Mouse (Mus musculus) thymus, postnatal 10 days (tissue): ENCODE results near the gene Pcyt2.
A peak's percentile ranks its signal among the peaks of the same experiment; 100 is the strongest.

ENCODE experiments used
- DNase-seq, 2 experiments: peaks; one replicate each; pipeline ENCODE4 v3.0.0; 2021; ENCODE audit warnings: low spot score in 2 of 2

Gene Pcyt2

DNA sequence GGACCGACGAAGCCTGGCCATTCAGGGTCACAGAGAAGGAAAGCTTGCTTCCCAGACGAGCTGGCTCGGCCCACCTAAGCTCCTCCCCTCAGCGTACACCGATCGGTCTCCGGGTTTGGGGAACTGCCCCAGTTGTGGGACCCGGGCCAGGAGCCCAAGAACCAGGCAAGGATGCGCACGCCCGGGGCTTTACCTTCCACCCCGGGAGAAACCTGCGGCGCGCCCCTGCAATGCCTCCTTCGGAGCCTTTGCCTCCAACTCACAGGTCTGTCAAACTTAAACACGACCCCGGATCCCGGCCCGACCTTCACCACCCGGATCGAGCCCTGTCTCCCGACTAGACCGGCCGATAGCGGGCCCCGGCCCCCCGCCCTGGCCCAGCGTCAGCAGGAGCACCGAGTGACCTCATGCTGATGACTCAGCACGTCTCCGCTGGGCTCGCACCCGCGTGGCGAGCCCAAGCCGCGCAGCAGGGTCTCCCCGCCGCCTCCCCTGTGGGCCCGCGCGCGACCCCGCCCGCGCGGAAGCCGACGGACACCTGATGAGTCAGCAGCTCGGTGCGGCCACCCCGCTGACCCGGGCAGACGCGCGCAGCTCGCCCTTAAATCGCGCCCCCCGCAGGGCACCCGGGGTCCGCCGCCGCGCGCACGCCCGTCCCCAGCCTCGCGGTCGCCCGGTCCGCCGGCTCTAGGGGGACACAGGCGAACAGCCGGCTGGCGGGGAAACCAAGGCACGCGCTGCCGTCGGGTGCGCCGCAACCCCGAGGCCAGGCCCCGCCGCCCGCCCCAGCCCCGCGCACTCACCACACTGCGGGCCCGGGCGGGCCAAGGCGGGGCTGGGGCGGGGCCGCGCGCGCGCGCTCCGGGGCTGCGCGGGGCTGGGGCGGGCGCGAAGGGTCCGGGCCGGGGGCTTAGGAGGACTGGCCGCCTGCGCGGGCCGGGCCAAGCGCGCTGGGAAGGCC, 15.1 kb upstream of the Pcyt2 start:
- DNase-seq: peak; percentile 39 to 52

DNA sequence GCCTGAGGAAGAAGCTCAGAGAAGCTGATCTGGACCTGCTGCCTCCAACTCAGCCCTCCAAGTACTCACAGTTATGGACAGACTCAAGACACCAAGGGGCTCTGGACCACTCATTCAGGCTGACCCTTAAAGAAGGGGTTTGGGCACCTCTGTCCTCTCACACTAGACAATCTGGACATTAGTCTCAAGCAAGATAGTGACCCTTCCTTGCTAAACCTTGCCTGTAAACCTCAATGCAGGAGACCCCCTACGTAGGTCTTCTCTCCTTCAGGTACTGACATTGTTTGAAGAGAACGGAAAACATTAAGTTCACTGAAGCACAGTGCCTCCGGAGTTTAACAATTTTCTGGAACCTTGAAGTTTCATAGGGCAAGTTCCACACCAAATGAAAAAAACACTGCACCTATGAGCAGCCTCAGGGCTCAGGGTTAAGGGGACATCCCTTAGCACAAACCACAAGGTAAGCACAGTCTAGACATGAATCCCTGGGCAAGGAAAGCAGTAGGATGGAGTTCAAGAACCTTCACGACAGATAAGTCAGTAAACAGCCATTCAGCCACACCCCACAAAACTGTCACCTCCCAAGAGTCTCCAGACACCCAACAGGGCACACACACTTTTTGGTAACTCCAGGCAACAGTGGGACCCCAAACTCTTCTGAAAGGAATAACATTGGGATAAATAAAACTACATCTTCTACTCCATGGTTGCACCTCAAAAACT, 14.2 kb upstream of the Pcyt2 start:
- DNase-seq: no peak

DNA sequence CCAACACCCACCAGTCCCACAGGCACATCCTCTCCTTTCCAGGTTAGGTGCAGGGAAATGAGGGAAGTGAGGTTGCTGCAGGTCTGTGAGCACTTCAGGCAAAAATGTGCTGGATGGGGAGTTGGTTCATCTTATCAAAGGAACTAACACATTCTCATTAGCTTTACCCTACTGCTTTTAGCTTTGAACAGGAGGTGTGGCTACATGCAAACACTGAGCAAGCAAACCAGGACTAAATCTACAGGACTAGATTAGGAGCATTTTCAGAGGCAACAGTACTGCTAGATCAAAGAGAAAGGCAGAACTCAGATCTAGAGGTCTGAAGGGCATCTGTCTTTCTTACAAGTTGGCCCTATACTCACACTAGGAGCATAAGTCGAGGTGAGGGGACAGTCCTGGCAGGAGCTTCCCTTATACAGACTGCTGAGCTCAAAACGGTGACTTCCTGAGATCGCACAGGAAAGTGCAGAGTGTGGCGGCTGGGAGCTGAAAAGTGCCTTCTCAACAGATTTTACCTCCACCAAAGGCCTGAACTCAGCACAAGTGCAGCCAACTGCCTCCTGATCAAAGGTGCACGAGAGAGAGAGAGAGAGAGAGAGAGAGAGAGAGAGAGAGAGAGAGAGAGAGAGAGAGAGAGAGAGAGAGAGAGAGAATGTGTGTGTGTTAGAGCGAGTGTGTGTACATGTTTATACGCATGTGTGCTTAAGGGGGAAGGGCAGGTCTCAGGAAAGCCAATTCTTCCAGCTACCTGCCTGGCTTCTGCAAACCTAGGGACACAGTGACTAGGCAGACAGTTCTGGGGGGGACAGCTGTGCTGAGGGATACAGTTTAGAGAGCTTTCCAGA, 13.4 kb upstream of the Pcyt2 start:
- no peak for DNase-seq

DNA sequence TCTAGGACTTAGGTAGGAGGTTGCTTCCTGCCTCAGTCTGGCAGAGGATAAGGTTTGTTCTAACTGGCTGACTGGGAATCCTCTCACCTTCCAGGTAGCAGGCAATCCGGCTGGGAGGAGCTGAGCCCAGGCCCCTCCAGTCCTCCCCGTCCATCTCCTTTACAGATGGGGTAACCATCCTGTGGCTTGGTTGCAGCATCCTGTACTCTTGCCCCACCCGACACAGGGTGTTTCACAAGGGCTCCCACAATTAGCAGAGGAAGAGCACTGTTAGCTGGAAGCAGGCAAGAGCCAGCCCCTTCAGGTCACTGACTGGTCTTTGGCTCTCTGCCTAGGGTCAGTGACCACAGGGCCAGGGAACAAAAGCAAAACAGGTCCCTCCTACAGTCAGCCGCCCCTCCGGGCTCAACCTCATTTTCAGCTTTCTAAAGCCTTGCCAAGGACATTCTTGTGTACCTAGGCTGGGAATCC, 12.7 kb upstream of the Pcyt2 start:
- DNase-seq: no peak

DNA sequence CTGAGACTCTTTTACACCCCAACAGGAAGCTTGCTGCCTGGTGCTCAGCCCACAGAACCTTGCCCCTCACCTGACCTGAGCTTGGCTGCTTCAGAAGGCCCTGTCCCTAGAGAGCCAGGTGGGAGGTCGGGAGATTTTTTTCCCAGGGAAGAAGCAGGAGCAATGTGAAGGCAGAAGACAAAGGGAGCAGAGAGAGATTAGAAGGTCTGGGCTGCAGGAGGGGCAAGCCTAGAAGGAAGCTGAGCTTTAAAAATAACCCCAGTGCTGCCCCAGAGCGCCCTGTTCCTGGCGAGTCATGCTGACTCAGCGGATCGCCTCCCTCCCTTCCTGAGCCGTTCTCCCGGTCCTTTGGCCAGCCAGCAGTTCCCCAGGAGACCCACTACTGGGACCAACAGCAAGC, 12.2 kb upstream of the Pcyt2 start:
- no peak for DNase-seq

DNA sequence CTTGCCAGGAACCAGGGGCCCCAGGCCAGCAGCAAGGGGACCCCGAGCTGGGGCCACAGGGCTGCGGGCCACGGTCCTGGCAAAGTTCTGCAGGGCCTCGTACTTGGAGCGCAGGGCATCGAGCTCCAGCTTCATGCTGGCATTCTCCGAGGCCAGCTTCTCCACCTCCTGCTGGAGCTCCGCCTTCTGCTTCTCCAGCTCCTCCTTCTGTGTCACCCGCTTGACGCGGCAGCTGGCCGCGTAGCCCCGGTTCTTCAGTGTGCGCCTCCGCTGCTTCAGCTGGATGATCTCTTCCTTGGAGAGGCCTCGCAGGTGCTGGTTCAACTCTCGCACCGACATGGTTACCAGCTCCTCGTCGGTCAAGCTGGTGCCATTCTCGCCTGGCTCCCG, 11.6 kb upstream of the Pcyt2 start:
- DNase-seq: peak; percentile 69 to 73

DNA sequence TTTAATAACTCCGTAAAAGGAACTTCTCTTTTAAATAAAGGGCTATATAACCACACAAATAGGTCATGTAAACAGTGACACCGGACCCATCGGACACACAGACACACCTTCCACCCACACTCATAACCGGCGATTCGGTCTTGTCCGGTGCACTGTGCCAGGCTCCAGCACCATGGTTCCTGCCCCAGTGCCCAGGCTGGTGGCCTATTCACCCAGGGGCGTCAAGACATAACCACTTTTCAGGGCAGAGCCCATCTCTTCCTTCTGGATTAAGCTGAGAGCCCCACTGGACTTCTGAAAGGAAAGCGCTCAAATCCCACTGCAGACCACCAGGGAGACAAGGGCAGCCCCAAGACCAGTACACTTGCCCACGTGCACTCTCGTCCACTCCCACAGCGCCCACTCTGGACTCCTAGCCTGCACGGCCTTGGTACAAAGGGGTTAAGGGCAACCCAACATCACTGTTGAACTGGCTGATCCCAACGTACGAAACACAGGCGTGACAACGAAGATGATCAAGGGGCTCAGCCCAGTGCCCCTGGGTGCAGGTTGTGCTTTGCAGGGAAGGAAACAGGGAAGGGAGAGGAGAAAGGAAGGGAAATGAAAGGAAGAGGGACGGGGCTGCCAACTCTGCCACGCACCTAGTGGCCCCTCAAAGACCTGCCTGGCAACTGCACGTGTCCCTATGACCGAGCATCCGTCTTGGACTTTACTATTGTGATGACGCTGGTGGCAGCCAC, 11.0 kb upstream of the Pcyt2 start:
- DNase-seq: no peak

DNA sequence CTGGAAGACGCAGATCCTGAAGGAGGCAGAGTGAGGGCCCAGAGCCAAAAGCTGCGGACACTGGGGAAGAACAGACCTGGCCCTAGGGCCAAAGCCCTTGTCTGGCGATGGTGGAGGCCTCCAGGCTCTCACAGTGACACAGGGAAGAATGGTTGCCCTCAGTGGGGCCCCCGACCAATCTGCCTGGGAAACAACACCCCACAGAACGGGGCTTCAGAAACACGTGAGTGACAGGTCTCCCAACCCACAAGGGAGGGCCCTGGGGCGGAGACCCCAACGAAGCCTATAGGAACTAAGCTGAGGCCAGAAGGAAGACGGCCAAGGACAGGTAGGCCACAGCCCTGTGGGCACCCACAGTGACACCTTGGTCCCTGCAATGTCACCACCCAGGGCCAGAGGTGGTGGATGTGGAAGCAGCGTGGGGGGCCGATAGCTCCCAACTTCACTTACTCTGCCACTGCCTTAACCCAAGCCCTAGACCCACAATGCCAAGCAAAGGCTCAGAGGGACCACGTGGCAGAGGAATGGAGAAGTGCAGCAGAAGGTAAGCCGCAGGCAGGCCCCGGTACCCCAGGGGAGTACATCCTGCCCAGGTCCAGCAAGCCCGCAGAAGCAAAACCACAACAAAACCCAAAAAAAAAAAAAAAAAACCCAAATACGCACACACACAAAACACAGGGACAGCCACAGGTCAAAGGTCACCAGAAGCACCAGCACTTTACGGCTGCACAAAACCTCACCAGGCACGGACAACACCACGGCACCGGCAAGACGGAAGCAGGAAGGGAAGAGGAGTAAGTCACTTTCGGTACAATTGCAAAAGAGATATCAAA, 9.9 kb upstream of the Pcyt2 start:
- DNase-seq: peak; percentile 62 to 66

DNA sequence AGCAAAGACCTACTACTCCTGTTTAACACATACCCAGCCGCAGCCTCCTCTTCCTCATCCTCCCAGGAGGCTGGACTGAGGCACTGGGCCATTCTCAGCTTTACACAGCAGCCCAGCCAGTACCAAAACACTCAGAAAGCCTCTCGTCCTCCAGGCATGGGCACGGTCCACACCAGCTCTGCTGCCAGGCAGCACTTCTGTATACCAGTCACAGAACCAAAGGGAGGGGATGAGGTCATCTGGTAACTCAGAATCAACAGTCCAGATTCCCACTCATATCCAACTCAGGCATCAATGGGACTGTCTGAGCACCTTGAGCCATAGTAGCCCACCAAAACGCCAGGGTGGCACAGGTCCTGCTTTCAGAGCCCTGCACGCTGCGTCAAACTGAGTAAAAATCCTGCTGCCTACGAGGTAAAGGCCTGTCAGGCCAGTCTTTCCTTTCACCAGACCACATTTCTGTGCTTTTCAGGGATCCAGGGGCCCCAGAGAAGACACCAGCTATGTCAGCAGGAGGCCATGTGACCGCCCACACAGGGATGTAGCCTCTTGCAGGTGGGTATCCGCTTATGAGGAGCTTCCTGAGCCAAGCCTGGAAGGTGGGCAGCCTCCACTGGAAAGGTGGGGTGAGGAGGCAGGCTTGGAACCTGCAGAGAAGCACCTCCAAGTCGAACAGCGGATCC, 9.2 kb upstream of the Pcyt2 start:
- DNase-seq: no peak

DNA sequence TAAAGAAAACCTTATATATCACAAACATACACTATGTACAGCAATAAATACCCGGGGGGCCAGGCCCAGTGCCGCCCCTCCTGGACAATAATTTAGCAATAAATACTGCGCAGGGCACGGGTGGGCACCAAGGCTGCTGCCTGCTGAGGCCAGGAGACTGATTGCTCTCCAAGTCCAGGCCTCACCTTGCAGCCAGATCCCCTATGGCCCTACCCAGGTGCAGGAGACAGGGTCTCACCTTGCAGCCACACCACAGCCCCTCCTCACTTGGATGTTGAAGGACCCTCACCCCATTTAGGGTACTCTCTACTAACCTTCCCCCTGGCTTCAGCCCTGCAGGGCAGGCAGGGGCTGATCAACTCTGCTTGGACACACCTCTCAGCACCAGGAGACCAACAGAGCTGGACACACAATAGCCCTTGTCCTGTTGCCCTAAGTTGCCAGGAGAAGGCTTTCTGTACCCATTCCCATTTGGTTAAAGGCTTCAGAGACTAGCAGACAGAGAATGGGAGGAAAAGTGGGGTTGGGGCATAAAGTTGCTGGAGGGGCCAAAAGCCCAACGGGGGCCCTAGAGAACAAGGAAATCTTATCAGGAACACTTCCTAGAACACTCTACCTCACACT, 7.5 kb upstream of the Pcyt2 start, which contains the start of gene Sirt7:
TSS of gene Sirt7 (minus strand) at position 89 of the 624 bp plus-strand sequence.
- DNase-seq: no peak

DNA sequence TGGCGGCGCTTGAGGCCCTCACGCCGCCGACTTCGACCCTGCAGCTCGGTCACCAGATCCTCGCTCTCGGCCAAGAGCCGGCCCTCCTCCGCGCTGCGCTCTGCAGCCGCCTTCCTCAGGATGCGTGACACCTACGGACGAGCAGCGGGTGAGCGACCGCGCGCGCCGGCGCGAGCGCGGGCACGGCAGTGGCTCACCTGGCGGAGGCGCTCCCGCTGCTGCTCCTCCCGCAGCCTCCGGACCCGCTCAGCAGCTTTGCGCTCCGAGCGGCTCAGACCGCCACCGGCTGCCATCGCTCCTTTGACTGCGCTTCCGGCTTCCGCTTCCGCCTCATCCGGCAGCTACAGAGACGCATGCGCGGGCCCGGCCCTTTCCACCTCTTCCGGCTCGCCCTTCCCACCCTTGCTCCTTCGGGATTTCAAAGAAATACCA, 7.0 kb upstream of the Pcyt2 start:
- DNase-seq: peak; percentile 79 to 88

DNA sequence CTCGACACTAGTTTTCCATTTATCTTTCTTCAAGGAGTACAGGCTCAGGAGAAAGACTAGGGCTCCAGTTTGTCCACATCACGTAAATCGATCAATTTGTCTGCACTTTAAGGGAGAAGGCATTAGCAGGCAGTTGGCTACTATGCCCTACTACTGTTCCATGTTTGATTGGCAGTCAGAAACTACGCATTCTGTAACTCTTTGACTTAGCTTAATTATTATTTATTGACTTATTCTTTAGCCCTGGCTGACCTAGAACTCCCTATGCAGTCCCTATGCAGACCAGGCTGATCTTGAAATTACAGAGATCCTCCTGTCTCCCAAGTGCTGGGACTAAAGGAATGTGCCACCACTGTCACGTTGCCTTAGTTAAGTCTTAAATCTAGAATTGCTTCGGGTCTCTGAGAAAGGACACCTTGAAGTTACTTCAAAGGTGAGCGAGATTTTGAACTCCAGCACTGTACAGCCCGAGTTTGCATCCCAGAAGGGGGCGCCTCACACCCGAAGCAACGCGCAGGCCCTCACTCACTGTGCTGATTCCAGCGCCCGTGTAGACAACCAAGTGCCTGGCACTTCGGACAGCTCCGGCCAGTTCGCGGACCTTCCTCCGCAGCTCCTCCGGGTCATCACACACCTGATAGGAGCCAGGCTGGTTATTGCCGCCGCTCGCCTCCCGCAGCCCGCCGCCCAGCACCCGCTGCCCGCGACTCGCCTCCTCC, 6.4 kb upstream of the Pcyt2 start:
- peak; percentile 74 to 82 for DNase-seq

DNA sequence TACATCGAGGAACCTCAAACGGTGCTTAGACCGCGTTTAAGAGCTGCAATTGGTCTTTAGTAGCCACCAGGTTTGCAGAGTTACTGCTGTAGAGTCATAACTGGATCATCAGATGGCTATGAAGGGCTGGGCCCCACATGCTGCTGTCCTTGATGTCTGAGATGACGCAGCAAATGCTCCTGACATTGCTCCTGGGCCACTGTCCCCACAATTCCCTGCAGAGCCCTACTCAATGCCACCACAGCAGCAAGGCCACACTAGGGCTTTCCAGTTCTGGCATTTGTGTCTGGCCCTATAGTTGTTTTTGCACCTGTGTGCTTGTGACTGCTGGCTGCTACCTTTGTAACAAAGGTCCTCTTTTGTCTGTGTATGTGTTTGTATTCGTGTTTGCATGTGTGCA, 5.1 kb upstream of the Pcyt2 start:
- DNase-seq: no peak

DNA sequence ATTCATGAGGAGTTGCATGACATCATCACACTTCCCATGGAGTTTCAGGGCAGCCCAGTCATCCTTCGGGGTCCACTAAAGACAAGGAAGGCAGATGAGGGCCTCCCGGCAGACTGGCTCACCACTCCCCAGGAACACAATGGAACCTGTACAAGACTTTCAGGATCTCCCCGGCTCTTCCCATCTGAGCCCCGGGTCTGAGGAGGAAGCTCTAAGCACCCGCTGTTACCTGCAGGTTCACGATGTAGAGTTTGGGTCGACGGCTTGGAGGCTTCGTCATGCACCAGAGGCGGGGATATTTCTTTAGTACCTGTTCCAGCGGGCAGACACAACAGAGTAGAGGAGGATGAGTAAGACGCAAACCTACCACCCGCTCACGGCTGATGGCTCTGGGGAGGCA, 2.5 kb upstream of the Pcyt2 start:
- no peak for DNase-seq

DNA sequence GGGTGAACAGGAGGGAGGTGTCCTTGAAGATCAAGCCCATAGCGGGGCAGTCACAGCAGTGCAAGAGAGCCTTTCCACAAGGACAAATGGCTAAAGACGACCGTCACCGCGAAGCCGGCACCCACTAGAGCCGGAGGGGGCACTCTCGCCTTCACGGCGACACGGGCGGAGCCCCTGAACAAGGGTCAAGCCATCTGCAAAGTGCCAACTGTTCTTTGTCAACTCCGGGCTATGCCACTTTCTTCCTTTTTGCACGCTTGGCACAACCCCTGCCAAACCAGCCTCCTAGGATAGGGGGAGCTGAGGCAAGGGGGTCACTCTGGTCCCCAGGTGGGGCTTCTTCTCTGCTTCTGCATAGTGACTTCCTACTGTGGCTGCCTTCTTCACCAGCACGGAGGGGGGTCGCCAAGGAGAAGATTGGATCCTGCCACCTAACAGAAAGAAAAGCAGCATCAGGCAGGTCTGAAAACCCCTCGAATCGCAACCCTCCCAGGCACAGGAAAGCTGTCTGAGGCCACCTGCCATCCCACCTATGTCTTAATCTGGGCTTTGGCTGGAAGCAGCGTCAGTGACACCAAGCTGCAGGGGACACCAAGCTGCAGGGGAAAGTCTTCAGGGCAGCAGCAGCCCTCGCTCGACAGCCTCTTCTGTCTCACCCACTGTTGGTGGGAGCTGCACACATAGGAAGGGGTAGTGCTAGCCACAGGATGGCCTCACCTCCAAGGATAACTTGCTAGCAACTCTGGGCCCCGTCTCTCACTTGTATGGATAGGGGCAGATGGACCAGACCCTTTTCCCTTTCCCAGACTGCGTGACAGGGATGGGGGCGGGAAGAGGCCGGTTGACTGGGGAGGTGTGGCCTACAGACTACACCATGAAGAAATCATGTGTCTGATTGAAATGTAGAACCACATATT, 1.1 kb upstream of the Pcyt2 start:
- no peak for DNase-seq

DNA sequence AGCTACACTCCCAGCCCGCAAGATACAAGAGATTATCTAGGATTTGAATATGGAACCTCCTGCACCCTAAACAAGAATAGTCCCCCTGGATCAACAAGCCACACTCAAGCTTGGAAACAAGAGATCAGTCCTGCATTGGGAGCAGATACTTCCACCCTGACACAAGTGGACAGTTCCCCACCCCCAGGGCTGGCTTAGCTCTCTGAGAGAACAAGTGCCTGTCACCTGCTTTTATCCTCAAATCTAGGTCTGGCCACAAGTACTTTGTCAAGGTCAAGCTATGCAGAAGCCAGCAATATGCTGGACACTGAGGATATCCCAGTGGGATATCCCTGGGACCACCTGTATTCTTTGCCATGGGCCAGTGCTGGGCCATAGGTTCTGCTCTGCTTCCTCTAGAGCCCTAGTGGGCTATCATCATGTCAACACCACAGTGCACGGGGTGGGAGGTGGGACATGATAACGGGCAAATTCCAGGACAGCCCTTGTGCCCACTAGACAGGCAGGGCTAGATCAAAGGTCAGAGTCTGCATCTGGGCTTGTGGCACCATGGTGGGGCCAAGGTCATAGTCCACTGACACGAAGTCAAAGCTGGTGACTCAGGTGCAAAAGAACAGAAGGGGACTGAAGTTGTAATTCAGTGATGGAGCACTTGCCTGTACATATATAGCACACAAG, 980 bp downstream of the Pcyt2 start:
- no peak for DNase-seq
